Mouse (Mus musculus) heart, adult 2 months (tissue): ENCODE measurements at regions not wholly inside any gene's neighbourhood (a gene's known extent, or its start where the extent isn't known, plus 50 kb on each side); places are given as distances from the start of the nearest gene placed in this dataset.

Experiments used
- DNase-seq, 2 experiments: peaks; one replicate each; pipeline ENCODE4 v3.0.0; 2021
- H3K27ac ChIP-seq: fragments of 200-600 bp; 2 replicates; pipeline ENCODE4 v1.8.1; 2022
- H3K27me3 ChIP-seq: fragments of 200-500 bp; 2 replicates; pipeline ENCODE4 v1.6.1; 2012; ENCODE audit warnings: mild to moderate bottlenecking, low read length, inconsistent platforms, mixed read lengths; ENCODE audit not compliant: control insufficient read depth, insufficient read depth
- H3K36me3 ChIP-seq: fragments of 200-500 bp; 2 replicates; pipeline ENCODE4 v1.6.1; 2012; ENCODE audit warnings: low read length, inconsistent platforms; ENCODE audit not compliant: control insufficient read depth, insufficient read depth
- H3K4me1 ChIP-seq: fragments of 200-500 bp; 2 replicates; pipeline ENCODE4 v1.6.1; 2011; ENCODE audit warnings: low read length; ENCODE audit not compliant: control insufficient read depth, insufficient read depth
- H3K4me3 ChIP-seq: fragments of 200-600 bp; 2 replicates; pipeline ENCODE4 v1.8.1; 2022
- H3K79me2 ChIP-seq: fragments of 200-500 bp; replicated peaks from 2 replicates; pipeline ENCODE4 v1.6.1; 2012; ENCODE audit warnings: mild to moderate bottlenecking, inconsistent platforms, low read length, moderate library complexity, mixed read lengths; ENCODE audit not compliant: control insufficient read depth, insufficient read depth
- H3K9ac ChIP-seq: fragments of 200-500 bp; 2 replicates; pipeline ENCODE4 v1.6.1; 2012; ENCODE audit warnings: low read depth, mild to moderate bottlenecking, control low read depth, inconsistent platforms, low read length, mixed read lengths
- CTCF ChIP-seq: fragments of 200-600 bp; IDR thresholded peaks from 2 replicates; pipeline ENCODE4 v1.8.1; 2022; ENCODE audit warnings: antibody characterized with exemption, mild to moderate bottlenecking, moderate library complexity
- EP300 ChIP-seq: fragments of 200-500 bp; IDR thresholded peaks from 2 replicates; pipeline ENCODE4 v1.6.1; 2011; ENCODE audit warnings: low read depth, low read length, control low read depth; ENCODE audit not compliant: insufficient read depth
- POLR2A ChIP-seq: fragments of 200-500 bp; IDR thresholded peaks from 2 replicates; pipeline ENCODE4 v1.6.1; 2011; ENCODE audit warnings: mild to moderate bottlenecking, low read depth, low read length, control low read depth; ENCODE audit not compliant: insufficient read depth
- WGBS: fragments of 180-500 bp; shearing (Covaris S2); methylation state at CpG from one replicate; pipeline ENCODE4 v1.1.7; 2018; 5-methylcytosine and 5-hydroxymethylcytosine counted together
- intact Hi-C: fragments of 180-260 bp; cut with DNase I; formaldehyde crosslinking; loops from one replicate; pipeline ENCODE4 v1.15.1; 2025

DNA sequence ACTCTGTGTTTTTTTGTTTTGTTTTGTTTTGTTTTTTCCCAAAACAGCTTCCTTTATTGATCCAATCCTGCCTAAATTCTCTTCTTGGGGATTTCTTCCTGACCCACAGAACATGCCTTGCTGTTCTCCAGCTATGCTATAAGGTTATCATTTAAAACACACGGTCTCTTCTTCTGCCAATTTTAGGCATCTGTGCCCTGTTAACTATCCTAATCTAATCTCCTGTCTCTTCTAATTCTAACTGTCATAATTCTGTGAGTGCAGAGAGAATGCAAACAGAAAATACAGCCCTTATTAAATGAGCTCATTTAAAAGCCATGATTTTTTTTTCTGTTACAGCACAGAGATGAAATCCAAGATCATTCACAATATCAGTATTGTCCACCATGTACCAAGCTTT, 49.9 kb upstream of the Arhgap21 start:
- TF ChIP-seq CTCF (no peak), EP300 (no peak), POLR2A (no peak)
- no peaks in the 10 kb centered on the region for H3K27me3 ChIP-seq
- peaks cover 4% of the 10 kb centered on the region; the same call in 1 of the 2 replicates for H3K36me3 ChIP-seq
- intact Hi-C loops = no loop called here
- H3K79me2 ChIP-seq = no peaks in the 10 kb centered on the region
- peaks cover 8% of the 10 kb centered on the region for H3K4me1 ChIP-seq
- DNase-seq = no peak
- no peak overlapping the region for H3K9ac ChIP-seq
- no peak overlapping the region for H3K4me3 ChIP-seq
- no peak overlapping the region for H3K27ac ChIP-seq
- WGBS = 55% methylated on average over 1 of the region's 1 CpGs
